Mouse (Mus musculus) neural tube, postnatal 0 days (tissue): ENCODE data around the gene Map3k19. TPM values are rescaled to one million over a fixed set of nuclear protein-coding genes. Genes with fewer than 3 reads are reported as not detected.

ENCODE experiments used
- polyA plus RNA-seq: library from polyadenylated mRNA; unstranded; fragments of >200 nt; fragmentation: Nextera tagmentation; extraction: Ambion mirVana; gene quantifications from 2 replicates; pipeline ENCODE4 v1.2.1, GENCODE M21; 2015

The Map3k19 gene
- 0.97 and 1.1 TPM in 2 replicates for polyA plus RNA-seq

DNA sequence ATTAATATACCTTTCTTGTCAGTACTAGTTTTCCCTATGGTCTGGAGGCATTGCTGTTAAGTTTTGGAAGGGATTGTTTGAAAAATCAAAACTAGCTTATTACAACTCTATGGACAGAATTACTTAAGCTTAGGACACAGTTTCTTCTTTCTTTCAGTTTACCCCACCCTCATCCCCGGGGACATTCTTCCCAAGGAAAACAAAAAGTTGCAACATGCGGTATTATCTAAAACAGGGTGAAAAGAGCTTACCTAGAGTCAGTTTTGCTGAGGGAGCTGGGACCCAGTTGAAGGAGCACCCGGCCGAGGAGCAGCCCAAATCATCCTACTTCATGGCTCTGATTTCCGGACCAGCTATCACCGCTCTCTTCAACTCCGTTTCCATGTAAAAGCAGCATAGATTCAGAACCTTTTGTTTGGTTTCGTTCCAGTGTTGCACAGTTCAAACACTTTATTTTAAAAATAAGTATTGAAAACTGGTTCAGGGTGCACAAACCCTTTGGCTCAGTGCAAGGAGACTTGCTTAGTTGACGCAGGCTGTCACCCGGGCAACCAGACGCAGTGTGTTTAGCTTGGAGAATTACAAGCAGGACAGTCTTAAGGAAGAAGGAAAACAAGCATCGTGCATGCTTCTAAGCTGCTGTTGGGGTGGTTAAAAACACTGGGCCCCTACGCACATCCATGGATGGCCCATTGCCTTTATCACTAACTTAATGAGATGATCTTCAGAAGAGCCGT is at the start of gene Map3k19:
Map3k19 (minus strand) TSS at position 546 of the 737 bp plus-strand sequence.

DNA sequence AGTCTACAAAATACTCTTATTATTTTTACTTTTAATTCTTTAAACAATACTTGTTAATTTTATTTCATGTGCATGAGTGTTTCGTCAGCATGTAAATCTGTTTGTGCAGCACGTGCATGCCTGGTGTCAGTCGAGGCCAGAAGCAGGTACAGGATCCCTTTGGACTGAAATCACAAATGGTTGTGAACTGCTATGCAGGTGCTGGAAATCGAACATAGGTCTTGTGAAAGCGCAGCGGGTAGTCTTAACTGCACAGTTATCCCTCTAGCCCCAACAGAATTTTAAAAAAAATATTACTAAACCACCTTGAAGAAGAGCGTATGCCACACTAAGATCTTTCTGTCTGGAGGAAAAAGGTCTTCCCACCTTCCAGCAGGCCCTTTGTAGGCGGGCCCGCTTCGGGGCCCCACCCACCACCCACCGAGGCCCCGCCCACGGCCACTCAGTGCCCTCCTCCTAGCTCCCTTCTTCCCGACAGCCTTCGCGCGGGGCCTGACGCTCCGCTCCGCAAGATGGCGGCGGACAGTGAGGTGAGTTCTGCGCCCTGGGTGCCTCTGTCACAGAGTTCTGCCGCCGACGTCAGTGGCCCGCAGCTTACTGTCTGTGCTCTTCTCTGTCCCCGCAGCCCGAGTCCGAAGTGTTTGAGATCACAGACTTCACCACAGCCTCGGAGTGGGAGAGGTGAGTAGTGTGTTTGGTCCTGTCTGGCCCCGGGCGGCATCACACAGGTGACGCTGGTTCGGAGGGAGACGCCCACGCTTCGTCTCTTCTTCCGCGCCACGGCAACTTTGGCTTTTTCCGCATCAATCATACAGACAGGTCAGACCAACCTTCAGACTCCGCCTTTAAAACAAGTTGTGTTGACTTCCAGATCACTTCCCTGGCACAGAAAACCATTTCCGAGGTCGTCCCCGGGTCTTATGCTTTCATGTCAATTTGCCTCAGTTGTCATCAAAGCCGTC is 13.8 kb upstream of the Map3k19 start, which contains the start of gene Rab3gap1:
Rab3gap1 (plus strand) TSS at position 474 of the 962 bp plus-strand sequence.

DNA sequence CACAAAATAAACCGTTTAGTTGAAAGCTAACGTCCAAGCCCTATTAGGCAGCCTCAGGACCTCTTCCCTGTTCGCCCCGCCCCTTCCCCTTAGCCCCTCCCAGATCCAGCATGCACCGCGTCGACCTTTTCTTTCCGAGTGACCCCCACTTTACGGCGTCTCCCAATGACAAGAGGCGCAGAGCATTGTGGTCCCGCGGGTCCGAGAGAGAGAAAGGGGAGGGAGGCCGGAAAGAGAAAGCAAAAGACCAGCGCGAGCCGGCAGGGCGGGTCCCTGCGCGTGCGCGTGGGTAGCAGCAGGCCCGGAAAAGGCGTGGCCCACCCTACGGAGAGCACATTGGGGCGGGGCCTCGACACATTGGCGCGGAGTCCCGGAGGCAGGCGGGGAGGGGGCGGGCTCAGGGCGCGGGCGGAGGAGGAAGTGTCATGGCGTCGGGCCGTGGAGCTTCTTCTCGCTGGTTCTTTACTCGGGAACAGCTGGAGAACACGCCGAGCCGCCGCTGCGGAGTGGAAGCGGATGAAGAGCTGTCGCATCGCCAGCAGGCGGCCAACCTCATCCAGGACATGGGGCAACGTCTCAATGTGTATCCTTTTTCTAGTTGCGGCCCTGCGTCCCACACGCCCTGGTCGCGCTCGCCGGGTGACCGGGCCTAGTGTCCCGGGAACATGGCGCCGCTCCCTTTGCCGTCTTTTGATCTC is 80.9 kb downstream of the Map3k19 start, which contains the start of gene Ccnt2:
Ccnt2 (plus strand) TSS at position 362 of the 698 bp plus-strand sequence.

Other genes starting within 250 kb of the Map3k19 start
- 68.1 and 76.2 TPM in 2 replicates for gene Tmem163, start 175.5 kb downstream of the Map3k19 start, polyA plus RNA-seq
- 0.09 TPM in 1 of 2 replicates, not detected in the other for gene Acmsd, start 125.6 kb downstream of the Map3k19 start, polyA plus RNA-seq
- 52.8 and 56.2 TPM in 2 replicates for gene Ccnt2, start 80.9 kb downstream of the Map3k19 start, polyA plus RNA-seq
- 17.9 and 19.3 TPM in 2 replicates for gene Rab3gap1, start 13.7 kb upstream of the Map3k19 start, polyA plus RNA-seq
- 2.3 TPM in 2 replicates for gene Zranb3, start 248.0 kb upstream of the Map3k19 start, polyA plus RNA-seq
- 97.3 and 104 TPM in 2 replicates for gene R3hdm1, start 248.3 kb upstream of the Map3k19 start, polyA plus RNA-seq